Mouse (Mus musculus): ENCODE results near the gene Fam172a.

DNA sequence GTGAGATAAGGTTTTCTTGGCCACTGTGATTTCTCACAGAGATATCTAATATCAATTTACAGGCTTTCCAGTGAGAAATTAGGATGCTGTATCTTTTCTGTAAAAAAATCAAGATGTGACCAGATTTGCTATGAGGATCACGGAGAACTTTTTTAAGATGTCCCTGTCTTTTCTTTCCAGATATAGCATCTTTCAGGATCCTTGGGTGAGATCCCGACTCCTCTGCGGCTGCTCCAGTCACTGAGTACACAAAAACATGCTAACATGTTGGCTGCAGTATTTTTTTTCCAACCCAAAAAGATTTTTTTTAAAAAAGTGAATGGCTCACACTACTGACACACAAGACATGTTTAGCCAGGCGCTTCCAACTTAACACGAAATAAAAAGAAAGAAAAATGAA lies 476.9 kb downstream of the Fam172a start:
- no peak for TF ChIP-seq CTCF (conservative IDR thresholded peaks at IDR 0.05; ENCODE audit: insufficient read depth, insufficient read length, low read depth, low read length)
- no peak for TF ChIP-seq POLR2A (IDR thresholded peaks at IDR 0.05; ENCODE audit: low read depth, low read length)
